Mouse (Mus musculus): Measurements from ENCODE around the gene Rpl15. TPM values are rescaled to one million over a fixed set of nuclear protein-coding genes. Genes with fewer than 3 reads are reported as not detected.

Rpl15 gene
- 911 and 958 TPM in 2 replicates for polyA plus RNA-seq (2012; rRNA removed)

GRCm38 (mm10) chr14:18270529-18271441 is at the start of gene Rpl15, which contains the start of gene Nkiras1:
TSS of gene Rpl15 (minus strand) at chr14:18271391.
TSS of gene Nkiras1 (plus strand) at chr14:18271136.

GRCm38 (mm10) chr14:18238750-18239731 is 32.1 kb downstream of the Rpl15 start, which contains the start of gene Nr1d2:
TSS of gene Nr1d2 (minus strand) at chr14:18239127.

Other genes with a start within 250 kb of the Rpl15 start
- 6.3 and 6.6 TPM in 2 replicates for gene Nr1d2, start 32.3 kb downstream of the Rpl15 start, polyA plus RNA-seq (2012; rRNA removed)
- gene Nkiras1, start 255 bp downstream of the Rpl15 start, polyA plus RNA-seq (2012; rRNA removed) = 44.5 and 45.4 TPM in 2 replicates
- gene Ube2e1, start 60.5 kb upstream of the Rpl15 start, polyA plus RNA-seq (2012; rRNA removed) = 143 and 148 TPM in 2 replicates